Mouse (Mus musculus) thymus, adult 2 months (tissue): ENCODE results near the gene Cyb5r1.

Source experiments
- CTCF ChIP-seq: fragments of 200-500 bp; IDR thresholded peaks from 2 replicates; pipeline ENCODE4 v1.5.1; 2012; ENCODE audit warnings: mild to moderate bottlenecking, control low read depth, low read length, moderate library complexity, borderline replicate concordance; ENCODE audit not compliant: control insufficient read depth, poor library complexity, insufficient read depth; ENCODE audit errors: extremely low read depth
- POLR2A ChIP-seq: fragments of 200-500 bp; IDR thresholded peaks from 2 replicates; pipeline ENCODE4 v1.6.1; 2012; ENCODE audit warnings: mild to moderate bottlenecking, low read length, control low read depth, moderate library complexity; ENCODE audit not compliant: control insufficient read depth, poor library complexity, insufficient read depth; ENCODE audit errors: extremely low read depth

GRCm38 (mm10) chr1:134414038-134414437 lies 8.7 kb downstream of the Cyb5r1 start:
- TF ChIP-seq CTCF (no peak), POLR2A (no peak)
